Comparison of ENCODE assay signal across 15 mouse cellular contexts in genomic region chr5:9069599-9070209, GRCm38 (mm10). TPM values are rescaled to one million over a fixed set of nuclear protein-coding genes. Genes with fewer than 3 reads are reported as not detected.
DNase-seq lines count a peak whose midpoint lies in the region; ATAC-seq and TF ChIP-seq lines count a peak whose summit lies in the region.
"Had no signal": no experiment of that assay in that cellular context is flagged by ENCODE, and none has a peak within 500 bp of the region (broad histone marks: within the 10 kb centered on the region; RNA-seq: fewer than 3 reads in every experiment).

No protein-coding gene starts in this region.

- H3K9ac ChIP-seq in hindbrain, postnatal 0 days (replicated peaks; ENCODE audit: low read length) = no peak overlapping the region
- H3K9ac ChIP-seq in hindbrain, embryonic 13.5 days = no peak overlapping the region
- H3K9ac ChIP-seq in intestine, postnatal 0 days (ENCODE audit: low read depth, low read length) = no peak overlapping the region
- H3K9ac ChIP-seq: hindbrain, embryonic 15.5 days; limb, embryonic 12.5 days had no signal

- no peak overlapping the region for H3K4me2 ChIP-seq in hindbrain, postnatal 0 days (ENCODE audit: low read depth, low read length)
- no peak overlapping the region for H3K4me2 ChIP-seq in hindbrain, embryonic 13.5 days
- no peak overlapping the region for H3K4me2 ChIP-seq in intestine, postnatal 0 days (replicated peaks; ENCODE audit: low read depth)
- H3K4me2 ChIP-seq: hindbrain, embryonic 15.5 days; limb, embryonic 12.5 days; midbrain, embryonic 11.5 days had no signal

- WGBS in hindbrain, postnatal 0 days = 78% methylated on average over 6 of the region's 6 CpGs
- WGBS in hindbrain, embryonic 13.5 days = 74% methylated on average over 6 of the region's 6 CpGs
- 32% methylated on average over 6 of the region's 6 CpGs for WGBS in intestine, postnatal 0 days

- H3K36me3 ChIP-seq in hindbrain, postnatal 0 days (ENCODE audit: insufficient read depth, low read length) = no peaks in the 10 kb centered on the region
- no peaks in the 10 kb centered on the region for H3K36me3 ChIP-seq in hindbrain, embryonic 13.5 days
- H3K36me3 ChIP-seq in intestine, postnatal 0 days (ENCODE audit: control insufficient read depth, insufficient read depth) = no peaks in the 10 kb centered on the region
- H3K36me3 ChIP-seq: hindbrain, embryonic 15.5 days; limb, embryonic 12.5 days had no signal

- 0 out of 2 replicates have a peak, but pooled peaks have one; percentile 45 for ATAC-seq in hindbrain, postnatal 0 days
- ATAC-seq in hindbrain, embryonic 13.5 days (ENCODE audit: low FRiP score) = no peak
- peak; percentile 76 for ATAC-seq in intestine, postnatal 0 days
- ATAC-seq in activated CD4-positive, CD25-positive, alpha-beta regulatory T cell, adult 4 months = no peak

- H3K9me3 ChIP-seq in hindbrain, postnatal 0 days (ENCODE audit: low read length) = no peaks in the 10 kb centered on the region
- no peaks in the 10 kb centered on the region for H3K9me3 ChIP-seq in hindbrain, embryonic 13.5 days
- H3K9me3 ChIP-seq in intestine, postnatal 0 days (ENCODE audit: control insufficient read depth) = no peaks in the 10 kb centered on the region
- H3K9me3 ChIP-seq: hindbrain, embryonic 15.5 days; limb, embryonic 12.5 days had no signal

- H3K27me3 ChIP-seq in hindbrain, postnatal 0 days (ENCODE audit: insufficient read depth, low read length) = no peaks in the 10 kb centered on the region
- H3K27me3 ChIP-seq in hindbrain, embryonic 13.5 days = no peaks in the 10 kb centered on the region
- H3K27me3 ChIP-seq in intestine, postnatal 0 days (replicated peaks; ENCODE audit: control insufficient read depth, insufficient read depth, low read length) = no peaks in the 10 kb centered on the region
- H3K27me3 ChIP-seq: CH12.LX; hindbrain, embryonic 15.5 days; limb, embryonic 12.5 days; Patski had no signal

- no peak for TF ChIP-seq CTCF in hindbrain, postnatal 0 days (IDR thresholded peaks at IDR 0.05; ENCODE audit: low read depth)
- TF ChIP-seq CTCF in intestine, postnatal 0 days (IDR thresholded peaks at IDR 0.05; ENCODE audit: low read depth) = no peak

- H3K4me1 ChIP-seq in hindbrain, postnatal 0 days (ENCODE audit: insufficient read depth, low read length) = no peaks in the 10 kb centered on the region
- H3K4me1 ChIP-seq in hindbrain, embryonic 13.5 days (replicated peaks) = no peaks in the 10 kb centered on the region
- H3K4me1 ChIP-seq in intestine, postnatal 0 days (replicated peaks; ENCODE audit: control insufficient read depth, insufficient read depth, low read length) = no peaks in the 10 kb centered on the region
- H3K4me1 ChIP-seq: hindbrain, embryonic 15.5 days; limb, embryonic 12.5 days had no signal

- DNase-seq in hindbrain, postnatal 0 days (ENCODE audit: low spot score) = no peak
- peak; percentile 30 for DNase-seq in brain, adult 2 months (ENCODE audit: low read depth, low spot score)
- DNase-seq in kidney, postnatal 25 days = no peak
- DNase-seq in thymus, postnatal 14 days = no peak

- no peak overlapping the region for H3K4me3 ChIP-seq in hindbrain, postnatal 0 days (ENCODE audit: low read length)
- no peak overlapping the region for H3K4me3 ChIP-seq in hindbrain, embryonic 13.5 days
- H3K4me3 ChIP-seq in intestine, postnatal 0 days (ENCODE audit: low read depth, low read length) = no peak overlapping the region
- H3K4me3 ChIP-seq: gastrocnemius, adult 2 months; heart, adult 2 months; hindbrain, embryonic 15.5 days; layer of hippocampus, adult 2 months; limb, embryonic 12.5 days had no signal

- no peak overlapping the region for H3K27ac ChIP-seq in hindbrain, postnatal 0 days
- H3K27ac ChIP-seq in hindbrain, embryonic 13.5 days = no peak overlapping the region
- H3K27ac ChIP-seq in intestine, postnatal 0 days (ENCODE audit: low read depth, low read length) = no peak overlapping the region
- H3K27ac ChIP-seq: gastrocnemius, adult 2 months; heart, adult 2 months; hindbrain, embryonic 15.5 days; layer of hippocampus, adult 2 months; limb, embryonic 12.5 days had no signal

RNA-seq across cellular contexts. Expression of gene Tmem243, which starts 30.8 kb away (rescaled TPM):
- total RNA-seq in hindbrain, postnatal 0 days (2014; rRNA removed) = 5.3 and 6.2 TPM in 2 replicates
- polyA plus RNA-seq in hindbrain, postnatal 0 days (2015; fragmentation: Nextera tagmentation; extraction: Ambion mirVana) = 14.9 and 15.7 TPM in 2 replicates
- polyA plus RNA-seq in hindbrain, embryonic 13.5 days (2015; fragmentation: Nextera tagmentation; extraction: Ambion mirVana) = 13.9 and 14.2 TPM in 2 replicates
- polyA plus RNA-seq in intestine, postnatal 0 days (2015; fragmentation: Nextera tagmentation; extraction: Ambion mirVana) = 116 and 117 TPM in 2 replicates
- 10 to 100 TPM; 34.2 to 45.0 TPM for polyA plus RNA-seq in activated CD4-positive, CD25-positive, alpha-beta regulatory T cell, adult 4 months (2017; shearing (Covaris generic))

Comparison
In these comparisons a context has a peak if more than half of its experiments do, and no peak if none do; other contexts are left out.
1. ATAC-seq: peak in hindbrain, postnatal 0 days (single experiment) and intestine, postnatal 0 days (single experiment); none in hindbrain, embryonic 13.5 days (single experiment) and activated CD4-positive, CD25-positive, alpha-beta regulatory T cell, adult 4 months (single experiment).